Mouse (Mus musculus) neural tube, embryonic 11.5 days (tissue): Measurements from ENCODE around the gene Podn. TPM values are rescaled to one million over a fixed set of nuclear protein-coding genes. Genes with fewer than 3 reads are reported as not detected.

ENCODE experiments used
- ATAC-seq: fragments of 200-750 bp; cut with Nextera tagmentation; 2 replicates; pipeline ENCODE4 v1.8.0; 2017; ENCODE audit warnings: moderate number of reproducible peaks, mild to moderate bottlenecking, moderate TSS enrichment, moderate library complexity; ENCODE audit not compliant: insufficient read depth, low FRiP score, low TSS enrichment
- DNase-seq: peaks from one replicate; pipeline ENCODE4 v3.0.0-alpha.2; 2015; ENCODE audit warnings: low spot score
- H3K27ac ChIP-seq: fragments of 300-500 bp; sonication (generic); 2 replicates; pipeline ENCODE4 v1.5.1; 2014; ENCODE audit warnings: low read depth, mild to moderate bottlenecking, low read length
- H3K27me3 ChIP-seq: fragments of 300-500 bp; sonication (generic); 2 replicates; pipeline ENCODE4 v1.6.1; 2014; ENCODE audit warnings: mild to moderate bottlenecking, low read length, mixed read lengths; ENCODE audit not compliant: control insufficient read depth, insufficient read depth
- H3K36me3 ChIP-seq: fragments of 300-500 bp; sonication (generic); 2 replicates; pipeline ENCODE4 v1.6.1; 2014; ENCODE audit warnings: mild to moderate bottlenecking, low read length, moderate library complexity, mixed read lengths; ENCODE audit not compliant: control insufficient read depth, insufficient read depth
- H3K4me1 ChIP-seq: fragments of 300-500 bp; sonication (generic); 2 replicates; pipeline ENCODE4 v1.6.1; 2014; ENCODE audit warnings: low read length, mixed read lengths; ENCODE audit not compliant: control insufficient read depth, insufficient read depth
- H3K4me2 ChIP-seq: fragments of 300-500 bp; sonication (generic); 2 replicates; pipeline ENCODE4 v1.6.1; 2014; ENCODE audit warnings: low read depth, mild to moderate bottlenecking, moderate library complexity
- H3K4me3 ChIP-seq: fragments of 300-500 bp; sonication (generic); 2 replicates; pipeline ENCODE4 v1.5.1; 2014; ENCODE audit warnings: low read depth, low read length
- H3K9ac ChIP-seq: fragments of 300-500 bp; sonication (generic); 2 replicates; pipeline ENCODE4 v1.6.1; 2014; ENCODE audit warnings: mild to moderate bottlenecking, low read length
- H3K9me3 ChIP-seq: fragments of 300-500 bp; sonication (generic); 2 replicates; pipeline ENCODE4 v1.6.1; 2016; ENCODE audit warnings: low read length; ENCODE audit not compliant: control insufficient read depth
- WGBS: fragments of 180-500 bp; shearing (Covaris S2); extraction: QIAGEN DNeasy Blood & Tissue Kit; methylation state at CpG from one replicate; pipeline ENCODE4 v1.1.7; 2014; 5-methylcytosine and 5-hydroxymethylcytosine counted together
- polyA plus RNA-seq: library from polyadenylated mRNA; unstranded; fragments of >200 nt; fragmentation: Nextera tagmentation; extraction: Ambion mirVana; gene quantifications from 2 replicates; pipeline ENCODE4 v1.2.1, GENCODE M21; 2014

Podn gene
- polyA plus RNA-seq, 1 experiment from 2014 or later: 0.36 TPM

- no peak overlapping the region for H3K4me2 ChIP-seq
- WGBS: 86% methylated on average over 6 of the region's 6 CpGs
- no peaks in the 10 kb centered on the region for H3K9me3 ChIP-seq
- no peaks in the 10 kb centered on the region for H3K27me3 ChIP-seq
- H3K36me3 ChIP-seq: no peaks in the 10 kb centered on the region
- H3K4me3 ChIP-seq: no peak overlapping the region
- H3K4me1 ChIP-seq: no peaks in the 10 kb centered on the region
- no peak for DNase-seq
- ATAC-seq: no peak
- no peak overlapping the region for H3K9ac ChIP-seq
- H3K27ac ChIP-seq: no peak overlapping the region
These were observed 100.5 kb downstream of the Podn start for GRCm38 (mm10) chr4:107995727-107996126.

DNA sequence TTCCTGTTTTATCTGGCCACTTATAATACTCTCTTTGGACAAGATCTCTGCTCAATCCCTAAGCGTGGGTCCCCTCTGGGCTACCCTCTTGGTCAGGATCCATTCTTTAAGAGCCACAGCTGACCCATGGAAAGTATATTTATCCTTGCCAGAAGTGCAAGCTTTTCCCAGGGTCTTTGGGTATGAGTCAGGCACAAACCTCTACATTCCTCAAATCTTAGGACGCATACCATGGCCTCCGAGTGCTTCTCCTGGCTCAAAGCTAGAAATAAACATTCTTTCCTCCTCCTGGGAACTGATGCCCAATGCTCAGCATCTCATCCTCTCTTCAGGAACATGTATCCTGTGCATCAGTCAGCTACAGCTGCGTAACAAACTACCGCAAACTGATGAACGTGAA, 101.2 kb downstream of the Podn start:
- ATAC-seq (no peak), DNase-seq (no peak)
- 97% methylated on average over 6 of the region's 6 CpGs for WGBS
- H3K4me2 ChIP-seq: no peak overlapping the region
- H3K36me3 ChIP-seq: no peaks in the 10 kb centered on the region
- no peaks in the 10 kb centered on the region for H3K27me3 ChIP-seq
- H3K9me3 ChIP-seq: no peaks in the 10 kb centered on the region
- no peak overlapping the region for H3K9ac ChIP-seq
- no peaks in the 10 kb centered on the region for H3K4me1 ChIP-seq
- no peak overlapping the region for H3K4me3 ChIP-seq
- no peak overlapping the region for H3K27ac ChIP-seq

DNA sequence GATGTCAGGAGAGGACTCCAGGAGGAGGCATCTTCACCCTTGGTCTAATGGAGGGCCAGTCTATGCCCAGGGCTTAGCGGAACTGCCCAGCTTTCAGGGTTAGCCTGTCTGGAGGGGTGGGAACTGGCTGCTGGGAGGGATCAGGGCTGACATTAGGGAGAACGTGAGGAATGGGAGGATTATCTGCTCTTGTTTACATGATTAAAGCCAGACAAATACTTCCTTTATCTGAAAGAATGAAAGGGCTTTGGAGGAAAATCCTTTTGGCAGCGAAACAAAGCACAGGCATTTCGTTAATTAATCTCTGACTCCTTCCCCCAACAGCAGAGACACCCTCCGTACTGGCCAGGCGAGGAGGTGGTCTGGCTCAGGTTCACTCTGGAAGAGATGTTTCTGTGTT, 104.4 kb downstream of the Podn start:
- Histone ChIP-seq H3K4me1 (no peaks in the 10 kb centered on the region), H3K9ac (no peak overlapping the region), H3K27ac (no peak overlapping the region), H3K27me3 (no peaks in the 10 kb centered on the region), H3K9me3 (no peaks in the 10 kb centered on the region), H3K36me3 (no peaks in the 10 kb centered on the region), H3K4me2 (no peak overlapping the region), H3K4me3 (no peak overlapping the region)
- DNase-seq (no peak), ATAC-seq (no peak)
- WGBS: 41% methylated on average over 6 of the region's 6 CpGs

DNA sequence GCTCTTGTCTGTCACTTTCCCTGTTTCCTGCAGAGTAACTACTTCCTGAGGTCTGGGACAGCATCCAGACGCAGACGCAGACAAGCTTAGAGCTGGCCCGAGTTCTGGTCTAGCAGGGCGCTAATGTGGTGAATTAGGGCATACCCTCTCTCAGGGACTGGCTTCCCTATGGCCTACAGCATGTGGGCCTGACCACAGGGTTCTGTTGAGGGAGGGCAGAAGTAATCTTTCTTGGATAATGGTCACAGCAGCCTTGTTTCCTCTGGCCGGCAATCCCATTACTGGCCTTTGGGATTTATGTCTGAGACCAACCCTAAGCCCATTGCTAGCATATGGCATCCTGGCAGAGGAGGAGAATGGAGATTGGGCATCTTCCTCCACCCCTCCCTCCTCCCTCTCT, 105.4 kb downstream of the Podn start:
- no peak for DNase-seq
- WGBS: 84% methylated on average over 5 of the region's 5 CpGs
- Histone ChIP-seq H3K27ac (no peak overlapping the region), H3K27me3 (no peaks in the 10 kb centered on the region), H3K9me3 (no peaks in the 10 kb centered on the region), H3K4me3 (no peak overlapping the region), H3K36me3 (no peaks in the 10 kb centered on the region), H3K9ac (no peak overlapping the region), H3K4me2 (no peak overlapping the region), H3K4me1 (no peaks in the 10 kb centered on the region)
- ATAC-seq: no peak

- ATAC-seq (no peak), DNase-seq (no peak)
- no peaks in the 10 kb centered on the region for H3K36me3 ChIP-seq
- H3K27me3 ChIP-seq: no peaks in the 10 kb centered on the region
- no peak overlapping the region for H3K4me2 ChIP-seq
- 61% methylated on average over 8 of the region's 8 CpGs for WGBS
- H3K4me3 ChIP-seq: no peak overlapping the region
- H3K9me3 ChIP-seq: no peaks in the 10 kb centered on the region
- H3K9ac ChIP-seq: no peak overlapping the region
- no peak overlapping the region for H3K27ac ChIP-seq
- H3K4me1 ChIP-seq: no peaks in the 10 kb centered on the region
These were observed 107.3 kb downstream of the Podn start for GRCm38 (mm10) chr4:107988931-107989330.

GRCm38 (mm10) chr4:107986386-107987168, 109.7 kb downstream of the Podn start:
- 89% methylated on average over 11 of the region's 11 CpGs for WGBS
- no peak for DNase-seq
- H3K9ac ChIP-seq: no peak overlapping the region
- no peak for ATAC-seq
- H3K4me1 ChIP-seq: no peaks in the 10 kb centered on the region
- H3K4me3 ChIP-seq: no peak overlapping the region
- no peak overlapping the region for H3K4me2 ChIP-seq
- H3K27ac ChIP-seq: no peak overlapping the region
- no peaks in the 10 kb centered on the region for H3K27me3 ChIP-seq
- no peaks in the 10 kb centered on the region for H3K9me3 ChIP-seq
- no peaks in the 10 kb centered on the region for H3K36me3 ChIP-seq

GRCm38 (mm10) chr4:107985812-107986211, 110.4 kb downstream of the Podn start:
- no peaks in the 10 kb centered on the region for H3K4me1 ChIP-seq
- H3K4me2 ChIP-seq: no peak overlapping the region
- H3K4me3 ChIP-seq: no peak overlapping the region
- H3K9me3 ChIP-seq: no peaks in the 10 kb centered on the region
- H3K36me3 ChIP-seq: no peaks in the 10 kb centered on the region
- no peak overlapping the region for H3K9ac ChIP-seq
- DNase-seq: no peak
- no peak overlapping the region for H3K27ac ChIP-seq
- WGBS: 90% methylated on average over 5 of the region's 5 CpGs
- H3K27me3 ChIP-seq: no peaks in the 10 kb centered on the region
- ATAC-seq: no peak

DNA sequence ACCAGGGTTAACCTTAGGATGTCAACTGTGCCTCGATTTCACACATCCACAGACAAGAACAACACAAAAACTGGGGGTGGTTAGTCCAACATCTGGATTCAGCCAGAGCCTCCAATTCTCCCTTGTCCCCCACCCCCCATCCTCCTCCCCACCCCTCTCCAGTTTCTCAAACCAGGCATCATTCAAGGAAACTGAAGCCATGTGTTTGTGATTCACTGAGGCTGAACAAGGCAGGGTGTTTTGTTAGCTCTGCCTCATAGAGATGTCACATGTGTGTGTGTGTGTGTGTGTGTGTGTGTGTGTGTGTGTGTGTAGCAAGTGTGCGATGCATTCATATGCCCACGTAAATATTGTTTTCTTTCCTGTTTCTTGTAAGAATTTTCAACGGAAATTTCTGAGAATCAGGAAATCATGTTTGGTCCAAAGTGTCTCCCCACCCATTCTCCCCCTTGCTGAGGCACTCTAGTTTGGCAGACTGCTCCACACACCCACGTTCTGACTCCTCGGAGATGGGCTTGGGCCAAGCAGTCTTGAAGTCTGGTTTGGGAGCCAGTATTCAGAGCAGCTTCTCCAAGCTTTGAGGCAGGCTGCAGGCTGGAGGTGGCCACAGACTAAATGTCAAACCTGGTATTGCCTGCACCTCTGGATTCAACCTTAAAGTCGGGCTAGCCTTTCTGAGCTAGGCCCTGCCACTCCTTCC, 111.8 kb downstream of the Podn start:
- no peak overlapping the region for H3K4me2 ChIP-seq
- no peak for ATAC-seq
- no peaks in the 10 kb centered on the region for H3K9me3 ChIP-seq
- no peak overlapping the region for H3K4me3 ChIP-seq
- H3K4me1 ChIP-seq: no peaks in the 10 kb centered on the region
- no peak for DNase-seq
- no peak overlapping the region for H3K27ac ChIP-seq
- 69% methylated on average over 7 of the region's 7 CpGs for WGBS
- H3K9ac ChIP-seq: no peak overlapping the region
- H3K36me3 ChIP-seq: no peaks in the 10 kb centered on the region
- no peaks in the 10 kb centered on the region for H3K27me3 ChIP-seq

DNA sequence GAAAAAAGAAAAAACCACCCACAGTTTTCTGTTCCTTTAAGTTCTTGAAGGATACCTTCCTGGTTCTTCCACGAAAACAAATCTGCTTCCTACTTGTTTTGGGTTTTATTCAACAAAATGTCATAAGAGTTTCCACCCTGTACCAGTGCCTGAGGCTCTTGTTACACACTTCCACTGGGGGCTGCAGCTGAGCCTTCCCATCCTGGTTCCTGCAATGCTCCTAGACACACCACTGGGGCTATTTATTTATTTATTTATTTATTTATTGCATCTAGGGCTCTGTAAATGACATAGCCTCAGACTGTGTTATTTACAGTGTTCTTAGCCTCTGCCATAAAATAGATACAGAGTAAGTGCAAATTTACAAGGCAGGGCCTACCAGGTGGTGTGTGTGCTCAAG, 112.5 kb downstream of the Podn start:
- Histone ChIP-seq H3K36me3 (no peaks in the 10 kb centered on the region), H3K4me2 (no peak overlapping the region), H3K4me3 (no peak overlapping the region), H3K27me3 (no peaks in the 10 kb centered on the region), H3K4me1 (no peaks in the 10 kb centered on the region), H3K9me3 (no peaks in the 10 kb centered on the region), H3K27ac (no peak overlapping the region), H3K9ac (no peak overlapping the region)
- no peak for DNase-seq
- WGBS: 90% methylated on average over 1 of the region's 1 CpGs
- no peak for ATAC-seq
